Mouse (Mus musculus) ES-E14 (cell line): Measurements from ENCODE around the gene Odf3l1.

Source experiments
- HCFC1 ChIP-seq: IDR thresholded peaks from 2 replicates; pipeline ENCODE4 v1.6.1; 2012; ENCODE audit warnings: low read length, inconsistent platforms, borderline replicate concordance; ENCODE audit not compliant: insufficient read depth
- MAFK ChIP-seq: IDR thresholded peaks from 2 replicates; pipeline ENCODE4 v1.6.1; 2014; ENCODE audit warnings: mild to moderate bottlenecking, low read depth, low read length, inconsistent platforms; ENCODE audit not compliant: insufficient read depth
- ZC3H11A ChIP-seq: IDR thresholded peaks from 2 replicates; pipeline ENCODE4 v1.6.1; 2012; ENCODE audit warnings: low read depth, mild to moderate bottlenecking, inconsistent platforms, low read length, borderline replicate concordance
- ZNF384 ChIP-seq: IDR thresholded peaks from 2 replicates; pipeline ENCODE4 v1.6.1; 2012; ENCODE audit warnings: low read depth, low read length, inconsistent platforms

GRCm38 (mm10) chr9:56886601-56887000, 22.1 kb upstream of the Odf3l1 start:
- no peak for TF ChIP-seq MAFK
- no peak for TF ChIP-seq HCFC1
- TF ChIP-seq ZNF384 = no peak
- TF ChIP-seq ZC3H11A = no peak
